Mouse (Mus musculus) heart, adult 2 months (tissue): ENCODE data around the gene Pmel. TPM values are rescaled to one million over a fixed set of nuclear protein-coding genes. Genes with fewer than 3 reads are reported as not detected.

ENCODE experiments used
- DNase-seq, 2 experiments: peaks; one replicate each; pipeline ENCODE4 v3.0.0; 2021
- H3K27ac ChIP-seq: fragments of 200-600 bp; 2 replicates; pipeline ENCODE4 v1.8.1; 2022
- H3K27me3 ChIP-seq: fragments of 200-500 bp; 2 replicates; pipeline ENCODE4 v1.6.1; 2012; ENCODE audit warnings: mild to moderate bottlenecking, low read length, inconsistent platforms, mixed read lengths; ENCODE audit not compliant: control insufficient read depth, insufficient read depth
- H3K36me3 ChIP-seq: fragments of 200-500 bp; 2 replicates; pipeline ENCODE4 v1.6.1; 2012; ENCODE audit warnings: low read length, inconsistent platforms; ENCODE audit not compliant: control insufficient read depth, insufficient read depth
- H3K4me1 ChIP-seq: fragments of 200-500 bp; 2 replicates; pipeline ENCODE4 v1.6.1; 2011; ENCODE audit warnings: low read length; ENCODE audit not compliant: control insufficient read depth, insufficient read depth
- H3K4me3 ChIP-seq: fragments of 200-600 bp; 2 replicates; pipeline ENCODE4 v1.8.1; 2022
- H3K79me2 ChIP-seq: fragments of 200-500 bp; replicated peaks from 2 replicates; pipeline ENCODE4 v1.6.1; 2012; ENCODE audit warnings: mild to moderate bottlenecking, inconsistent platforms, low read length, moderate library complexity, mixed read lengths; ENCODE audit not compliant: control insufficient read depth, insufficient read depth
- H3K9ac ChIP-seq: fragments of 200-500 bp; 2 replicates; pipeline ENCODE4 v1.6.1; 2012; ENCODE audit warnings: low read depth, mild to moderate bottlenecking, control low read depth, inconsistent platforms, low read length, mixed read lengths
- CTCF ChIP-seq: fragments of 200-600 bp; IDR thresholded peaks from 2 replicates; pipeline ENCODE4 v1.8.1; 2022; ENCODE audit warnings: antibody characterized with exemption, mild to moderate bottlenecking, moderate library complexity
- EP300 ChIP-seq: fragments of 200-500 bp; IDR thresholded peaks from 2 replicates; pipeline ENCODE4 v1.6.1; 2011; ENCODE audit warnings: low read depth, low read length, control low read depth; ENCODE audit not compliant: insufficient read depth
- POLR2A ChIP-seq: fragments of 200-500 bp; IDR thresholded peaks from 2 replicates; pipeline ENCODE4 v1.6.1; 2011; ENCODE audit warnings: mild to moderate bottlenecking, low read depth, low read length, control low read depth; ENCODE audit not compliant: insufficient read depth
- WGBS: fragments of 180-500 bp; shearing (Covaris S2); methylation state at CpG from one replicate; pipeline ENCODE4 v1.1.7; 2018; 5-methylcytosine and 5-hydroxymethylcytosine counted together
- intact Hi-C: fragments of 180-260 bp; cut with DNase I; formaldehyde crosslinking; loops from one replicate; pipeline ENCODE4 v1.15.1; 2025
- polyA plus RNA-seq: library from polyadenylated mRNA; depleted of rRNA; stranded (reverse); fragments of >200 nt; gene quantifications from 2 replicates; pipeline ENCODE4 v1.2.3, GENCODE M21; 2012
- total RNA-seq, 2 experiments: library from RNA; stranded (reverse); gene quantifications; 2 replicates each; pipeline ENCODE4 v1.2.3; 2021

Pmel gene
- total and polyA plus RNA-seq, 3 experiments, result 0.43 to 0.66 (median 0.50) TPM

DNA sequence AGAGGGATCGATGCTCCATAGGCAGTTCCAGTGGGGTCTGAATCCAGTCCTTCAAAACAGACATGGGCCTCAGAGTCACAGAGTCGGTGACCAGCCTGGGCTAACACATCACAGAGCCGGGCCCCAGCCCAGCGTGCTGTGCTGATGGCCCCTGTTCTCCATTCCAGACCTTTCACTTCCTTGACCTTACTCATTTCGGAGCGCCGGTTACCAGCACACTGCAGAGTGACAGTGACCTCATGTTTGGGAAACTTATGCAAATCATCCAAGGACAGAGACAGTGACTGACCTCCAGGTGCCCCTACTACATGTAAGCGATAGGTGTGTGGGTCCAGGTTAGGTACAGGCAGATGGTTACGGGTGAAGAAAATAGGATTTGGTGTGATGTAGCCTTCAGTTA is 32.8 kb upstream of the Pmel start:
- WGBS, result 94% methylated on average over 9 of the region's 9 CpGs

GRCm38 (mm10) chr10:128673763-128674468 is 30.1 kb upstream of the Pmel start, which contains the start of gene Suox:
Suox (minus strand) TSS chr10:128674073.
- WGBS, result under 1% methylated on average over 60 of the region's 60 CpGs
- H3K27me3 ChIP-seq, result no peaks in the 10 kb centered on the region
- no peaks in the 10 kb centered on the region for H3K36me3 ChIP-seq
- H3K4me3 ChIP-seq, result peak within 1 kb of the TSS; percentile 71
- peak; percentile 90 to 91 for DNase-seq
- intact Hi-C loops, result loop anchor here (1.0 to 5.0 kb wide), 4 partner anchors 48 to 127 kb away; partner anchors contain the start of genes Pa2g4, Rpl41, Rps26 and Zc3h10
- H3K79me2 ChIP-seq, result no peaks in the 10 kb centered on the region
- peak within 1 kb of the TSS; percentile 86 for H3K9ac ChIP-seq
- TF ChIP-seq POLR2A (peak; percentile 62), EP300 (peak; percentile 28; the same call in 1 of the 2 replicates), CTCF (no peak)
- H3K27ac ChIP-seq, result peak within 1 kb of the TSS; percentile 86
- peaks cover 5% of the 10 kb centered on the region for H3K4me1 ChIP-seq

More for the DNA sequence above, 32.8 kb upstream of the Pmel start:
- H3K27me3 ChIP-seq, result no peaks in the 10 kb centered on the region
- TF ChIP-seq EP300 (no peak), CTCF (no peak), POLR2A (no peak)
- intact Hi-C loops, result loop anchor here (5.0 kb wide), 3 partner anchors 59 to 124 kb away; partner anchors contain the start of genes Pa2g4, Rpl41 and Zc3h10
- H3K9ac ChIP-seq, result no peak overlapping the region
- H3K27ac ChIP-seq, result no peak overlapping the region
- no peak for DNase-seq
- no peaks in the 10 kb centered on the region for H3K79me2 ChIP-seq
- no peak overlapping the region for H3K4me3 ChIP-seq
- no peaks in the 10 kb centered on the region for H3K36me3 ChIP-seq
- H3K4me1 ChIP-seq, result peaks cover 5% of the 10 kb centered on the region

DNA sequence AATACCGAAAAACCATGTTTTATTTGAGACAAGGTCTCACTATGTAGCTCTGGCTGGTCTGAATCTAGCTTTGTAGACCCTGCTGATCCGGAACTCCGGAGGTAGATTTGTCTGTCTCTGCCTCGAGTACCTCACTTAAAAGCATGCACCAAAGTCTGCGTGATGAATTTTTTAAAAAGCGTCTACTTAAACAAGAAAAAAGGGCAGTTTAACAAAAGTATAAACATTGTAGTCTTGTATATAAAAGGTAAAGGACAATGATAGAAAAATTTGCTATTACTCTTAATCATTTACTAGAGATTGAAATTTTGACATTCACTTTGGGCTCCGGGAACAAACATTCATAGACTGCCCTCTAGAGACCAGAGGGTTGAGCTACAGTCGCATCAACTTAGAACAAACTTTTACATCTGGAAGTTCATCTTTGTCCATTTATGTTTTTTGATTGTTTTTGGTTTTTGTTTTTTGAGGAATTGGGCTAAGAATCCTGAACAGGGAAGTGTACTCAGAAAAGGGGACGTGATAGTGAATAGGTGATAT is 29.5 kb upstream of the Pmel start:
- Histone ChIP-seq H3K36me3 (no peaks in the 10 kb centered on the region), H3K79me2 (no peaks in the 10 kb centered on the region), H3K27ac (peak overlapping the region; percentile 86), H3K9ac (peak overlapping the region; percentile 86), H3K4me3 (peak overlapping the region; percentile 71), H3K27me3 (no peaks in the 10 kb centered on the region), H3K4me1 (peaks cover 5% of the 10 kb centered on the region)
- intact Hi-C loops, result loop anchor here (5.0 kb wide), 3 partner anchors 62 to 127 kb away; partner anchors contain the start of genes Pa2g4, Rpl41 and Zc3h10
- WGBS, result 2% methylated on average over 9 of the region's 9 CpGs
- no peak for DNase-seq
- no peak for TF ChIP-seq EP300
- TF ChIP-seq CTCF, result peak; percentile 94
- TF ChIP-seq POLR2A, result no peak

DNA sequence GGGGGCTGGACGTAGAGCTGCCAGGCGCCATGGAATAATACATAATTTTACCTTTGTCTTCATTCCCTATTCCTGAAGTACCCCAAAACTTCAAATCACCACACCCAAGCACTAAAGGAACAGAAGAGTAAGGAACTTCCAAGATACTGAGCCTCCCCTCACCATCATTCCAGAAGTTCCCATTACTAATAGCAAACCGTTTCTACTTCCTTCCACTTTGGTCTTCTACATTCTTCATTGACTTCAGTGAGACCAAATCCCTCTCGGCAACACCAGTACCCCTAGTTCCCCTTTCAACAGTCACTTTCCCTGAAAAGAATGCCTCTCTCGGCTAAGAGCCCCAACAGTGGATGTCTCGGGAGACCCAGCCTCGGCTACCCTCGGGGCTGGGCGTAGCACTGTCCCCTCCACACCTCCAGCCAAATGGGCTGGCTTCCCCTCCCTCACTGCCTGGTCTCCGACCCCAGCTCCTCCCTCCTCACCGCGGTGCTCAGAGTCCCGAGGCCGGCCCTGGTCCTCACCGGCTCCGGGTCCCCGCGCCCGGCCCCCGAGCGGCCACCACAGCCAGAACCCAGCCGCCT is 8.5 kb upstream of the Pmel start:
- H3K27me3 ChIP-seq, result no peaks in the 10 kb centered on the region
- no peak for TF ChIP-seq EP300
- no peak for DNase-seq
- peak overlapping the region; percentile 94 for H3K27ac ChIP-seq
- intact Hi-C loops, result no loop called here
- H3K79me2 ChIP-seq, result peaks cover 4% of the 10 kb centered on the region
- H3K9ac ChIP-seq, result peak overlapping the region; percentile 83
- WGBS, result under 1% methylated on average over 22 of the region's 22 CpGs
- H3K36me3 ChIP-seq, result no peaks in the 10 kb centered on the region; the same call in none of the 2 replicates
- H3K4me3 ChIP-seq, result peak overlapping the region; percentile 96
- peaks cover 2% of the 10 kb centered on the region; the same call in 1 of the 2 replicates for H3K4me1 ChIP-seq

- peak within 1 kb of the TSS; percentile 94 for H3K27ac ChIP-seq
- peak within 1 kb of the TSS; percentile 83 for H3K9ac ChIP-seq
- peaks cover 4% of the 10 kb centered on the region for H3K79me2 ChIP-seq
- no peaks in the 10 kb centered on the region for H3K27me3 ChIP-seq
- H3K4me1 ChIP-seq, result peaks cover 2% of the 10 kb centered on the region; the same call in 1 of the 2 replicates
- intact Hi-C loops, result no loop called here
- peak within 1 kb of the TSS; percentile 96 for H3K4me3 ChIP-seq
- WGBS, result 1% methylated on average over 39 of the region's 40 CpGs
- no peaks in the 10 kb centered on the region; the same call in none of the 2 replicates for H3K36me3 ChIP-seq
- DNase-seq, result peak; percentile 97 to 99
- TF ChIP-seq EP300 (peak; percentile 53), POLR2A (peak; percentile 87), CTCF (no peak)
These were observed 7.8 kb upstream of the Pmel start, which contains the start of gene Rab5b for GRCm38 (mm10) chr10:128695992-128696807. Rab5b (minus strand) TSS chr10:128696264.
